9 mouse cellular contexts compared by ENCODE assay signal in the genomic region with DNA sequence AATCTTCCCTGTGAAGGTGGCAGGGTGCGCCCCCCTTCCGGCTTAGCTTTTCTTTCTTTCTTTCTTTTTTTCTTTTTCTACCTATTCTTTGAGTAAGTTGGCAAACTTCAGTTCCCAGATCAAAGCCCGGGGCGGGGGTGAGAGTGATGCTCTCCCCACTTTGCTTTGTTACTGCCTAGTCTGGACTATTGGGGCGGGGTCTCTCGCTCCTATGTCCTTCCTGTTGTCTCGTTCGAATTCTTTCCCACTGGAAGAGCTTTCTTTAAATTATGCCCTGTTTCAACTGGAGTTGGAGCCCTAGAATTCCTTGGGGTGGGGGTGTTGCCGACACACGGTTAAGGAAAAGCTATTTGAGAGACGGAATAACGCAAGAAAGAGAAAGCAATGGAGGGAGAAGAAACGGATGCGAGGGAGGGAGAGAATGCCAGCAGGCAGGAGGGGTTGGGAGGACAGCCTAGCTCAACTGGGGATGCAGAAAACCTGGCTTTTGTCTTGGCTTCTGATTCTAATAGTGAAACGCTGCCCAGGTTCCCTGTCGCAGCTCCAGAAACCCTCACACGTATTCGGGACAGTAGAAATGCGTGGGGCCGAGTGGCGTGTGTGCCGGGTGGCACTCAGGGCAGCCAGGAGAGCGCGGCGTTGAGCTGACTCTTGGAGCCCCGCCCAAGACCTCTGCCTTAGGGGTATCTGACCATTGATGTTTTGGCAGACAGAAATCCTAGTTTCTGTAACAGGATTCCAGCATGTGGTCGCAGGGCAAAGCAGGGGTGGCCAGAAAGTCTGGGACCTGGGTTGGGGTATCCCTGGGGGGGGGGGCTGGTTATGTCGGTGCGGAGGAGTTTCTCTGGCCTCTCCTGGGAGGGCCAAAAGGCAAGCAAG. TPM values are rescaled to one million over a fixed set of nuclear protein-coding genes. Genes with fewer than 3 reads are reported as not detected.
DNase-seq lines count a peak whose midpoint lies in the region; ATAC-seq and TF ChIP-seq lines count a peak whose summit lies in the region.
"Had no signal": no experiment of that assay in that cellular context is flagged by ENCODE, and none has a peak within 500 bp of the region (broad histone marks: within the 10 kb centered on the region; RNA-seq: fewer than 3 reads in every experiment).

No protein-coding gene starts in this region.

- H3K4me2 ChIP-seq in heart, embryonic 11.5 days = peak overlapping the region; percentile 47
- peak overlapping the region; percentile 68 for H3K4me2 ChIP-seq in forebrain, embryonic 12.5 days

- H3K27me3 ChIP-seq in heart, embryonic 11.5 days (ENCODE audit: control insufficient read depth, insufficient read depth, low read length) = peaks cover 65% of the 10 kb centered on the region
- H3K27me3 ChIP-seq in ES-Bruce4 (ENCODE audit: control insufficient read depth, insufficient read depth, low read length, poor library complexity, severe bottlenecking) = peaks cover 14% of the 10 kb centered on the region
- peaks cover 73% of the 10 kb centered on the region for H3K27me3 ChIP-seq in forebrain, embryonic 12.5 days

- peaks cover 11% of the 10 kb centered on the region; the same call in 1 of the 2 replicates for H3K4me1 ChIP-seq in heart, embryonic 11.5 days (ENCODE audit: control insufficient read depth, insufficient read depth, low read length)
- H3K4me1 ChIP-seq in ES-Bruce4 (ENCODE audit: control insufficient read depth, insufficient read depth, low read length) = peaks cover 3% of the 10 kb centered on the region
- peaks cover 35% of the 10 kb centered on the region for H3K4me1 ChIP-seq in forebrain, embryonic 12.5 days

- H3K27ac ChIP-seq in heart, embryonic 11.5 days (ENCODE audit: low read depth, low read length) = no peak overlapping the region
- H3K27ac ChIP-seq in ES-Bruce4 (ENCODE audit: insufficient read depth, low read length) = no peak overlapping the region
- 0 out of 2 replicates have a peak overlapping the region, but pooled peaks have one; percentile 50 for H3K27ac ChIP-seq in forebrain, embryonic 12.5 days

- DNase-seq in heart, postnatal 4 days = no peak
- peak; percentile 3 for DNase-seq in mesoderm, embryonic 11.5 days (ENCODE audit: low read depth, low spot score)
- no peak for DNase-seq in gastrocnemius, postnatal 25 days
- no peak for DNase-seq in adipocyte (ENCODE audit: low spot score)
- DNase-seq: kidney, postnatal 14 days had no signal

- H3K9me3 ChIP-seq in heart, embryonic 11.5 days (replicated peaks; ENCODE audit: control insufficient read depth, low read length) = no peaks in the 10 kb centered on the region
- no peaks in the 10 kb centered on the region for H3K9me3 ChIP-seq in ES-Bruce4 (replicated peaks; ENCODE audit: control insufficient read depth, insufficient read depth, low read length, poor library complexity, severe bottlenecking)
- H3K9me3 ChIP-seq in forebrain, embryonic 12.5 days = no peaks in the 10 kb centered on the region

- TF ChIP-seq CTCF in ES-Bruce4 (IDR thresholded peaks at IDR 0.05; ENCODE audit: low read depth, low read length) = no peak

- no peaks in the 10 kb centered on the region for H3K36me3 ChIP-seq in heart, embryonic 11.5 days (ENCODE audit: control insufficient read depth, insufficient read depth, low read length)
- no peaks in the 10 kb centered on the region for H3K36me3 ChIP-seq in ES-Bruce4 (ENCODE audit: control insufficient read depth, insufficient read depth, low read length, poor library complexity, severe bottlenecking)
- H3K36me3 ChIP-seq in forebrain, embryonic 12.5 days (replicated peaks) = no peaks in the 10 kb centered on the region

- no peak overlapping the region for H3K9ac ChIP-seq in heart, embryonic 11.5 days (ENCODE audit: low read depth, low read length)
- no peak overlapping the region for H3K9ac ChIP-seq in ES-Bruce4 (ENCODE audit: low read depth, poor library complexity, severe bottlenecking)
- peak overlapping the region; percentile 50; the same call in 1 of the 2 replicates for H3K9ac ChIP-seq in forebrain, embryonic 12.5 days

- ATAC-seq in heart, embryonic 11.5 days (replicated peaks; ENCODE audit: insufficient number of reproducible peaks, low FRiP score, low TSS enrichment) = no peak
- peak; percentile 28; the same call in 1 of the 2 replicates for ATAC-seq in forebrain, embryonic 12.5 days (ENCODE audit: low FRiP score)
- no peak for ATAC-seq in megakaryocyte, adult 5-6 weeks (ENCODE audit: poor library complexity, severe bottlenecking)

- 3% methylated on average over 29 of the region's 29 CpGs for WGBS in heart, embryonic 11.5 days (ENCODE audit: insufficient replicate concordance)
- WGBS in forebrain, embryonic 12.5 days = under 1% methylated on average over 29 of the region's 29 CpGs

- TF ChIP-seq POLR2A in ES-Bruce4 (IDR thresholded peaks at IDR 0.05; ENCODE audit: insufficient read depth, low read length) = no peak

- peak overlapping the region; percentile 19; the same call in 1 of the 2 replicates for H3K4me3 ChIP-seq in heart, embryonic 11.5 days (ENCODE audit: low read depth, low read length)
- H3K4me3 ChIP-seq in ES-Bruce4 (ENCODE audit: low read depth, low read length) = peak overlapping the region; percentile 1; the same call in 1 of the 2 replicates
- H3K4me3 ChIP-seq in forebrain, embryonic 12.5 days (replicated peaks) = peak overlapping the region; percentile 39

- TF ChIP-seq EP300 in ES-Bruce4 (IDR thresholded peaks at IDR 0.05; ENCODE audit: insufficient read depth, low read depth, low read length) = no peak

RNA-seq across cellular contexts. Expression of a gene that starts 1.8 kb away (rescaled TPM):
- polyA plus RNA-seq in heart, embryonic 11.5 days (2014; fragmentation: Nextera tagmentation; extraction: Ambion mirVana) = 0.10 TPM in 2 replicates
- not detected for total RNA-seq in heart, postnatal 4 days (2021)
- 0.78 TPM in 1 of 2 replicates, not detected in the other for polyA plus RNA-seq in ES-Bruce4 (2011; ENCODE audit: insufficient read depth, insufficient read length, low read depth, missing spikeins)
- polyA plus RNA-seq in forebrain, embryonic 12.5 days (2016; fragmentation: Nextera tagmentation; extraction: Ambion mirVana) = 6.8 and 7.9 TPM in 2 replicates
- total RNA-seq in gastrocnemius, postnatal 25 days (2021) = not detected
- not detected in 2 replicates for total RNA-seq in megakaryocyte, adult 5-6 weeks (2015)
- not detected in 2 replicates for total RNA-seq in megakaryocyte, adult 5-6 weeks (2017)
